Mouse (Mus musculus) G1E (cell line): ENCODE measurements around the gene Ergic3. TPM values are rescaled to one million over a fixed set of nuclear protein-coding genes. Genes with fewer than 3 reads are reported as not detected.
A peak's percentile ranks its signal among the peaks of the same experiment; 100 is the strongest.

Source experiments
- ATAC-seq: 2 replicates; pipeline ENCODE4 v1.8.0; 2016; ENCODE audit warnings: mild to moderate bottlenecking; ENCODE audit not compliant: insufficient number of reproducible peaks, poor library complexity, low FRiP score, severe bottlenecking; ENCODE audit errors: extremely low read depth
- DNase-seq: peaks from one replicate; pipeline ENCODE4 v3.0.0; 2012; ENCODE audit warnings: low spot score
- H3K27me3 ChIP-seq: 2 replicates; pipeline ENCODE4 v1.6.1; 2012; ENCODE audit warnings: mild to moderate bottlenecking, low read length, inconsistent platforms; ENCODE audit not compliant: insufficient read depth
- H3K36me3 ChIP-seq: replicated peaks from 2 replicates; pipeline ENCODE3; 2012; ENCODE audit warnings: mild to moderate bottlenecking, inconsistent platforms
- H3K4me1 ChIP-seq: 2 replicates; pipeline ENCODE4 v1.6.1; 2012; ENCODE audit warnings: low read depth, low read length, inconsistent platforms, mixed read lengths; ENCODE audit not compliant: insufficient read depth
- H3K4me3 ChIP-seq: 2 replicates; pipeline ENCODE4 v1.5.1; 2012; ENCODE audit warnings: low read depth, mild to moderate bottlenecking, inconsistent platforms, low read length, moderate library complexity, mixed read lengths
- H3K9me3 ChIP-seq: replicated peaks from 2 replicates; pipeline ENCODE4 v1.6.1; 2012; ENCODE audit warnings: inconsistent platforms
- CTCF ChIP-seq: IDR thresholded peaks from 2 replicates; pipeline ENCODE4 v1.5.1; 2012; ENCODE audit warnings: low read depth, low read length, inconsistent platforms, mixed read lengths
- GATA1 ChIP-seq: IDR thresholded peaks from 2 replicates; pipeline ENCODE4 v1.6.1; 2012; ENCODE audit warnings: borderline replicate concordance, low read length, inconsistent platforms, mixed read lengths
- GATA2 ChIP-seq: IDR thresholded peaks from 2 replicates; pipeline ENCODE4 v1.6.1; 2012; ENCODE audit warnings: low read depth, low read length, inconsistent platforms, borderline replicate concordance
- POLR2AphosphoS5 ChIP-seq: IDR thresholded peaks from 2 replicates; pipeline ENCODE4 v1.6.1; 2012; ENCODE audit warnings: low read depth, low read length, inconsistent platforms; ENCODE audit not compliant: insufficient replicate concordance
- TAL1 ChIP-seq: conservative IDR thresholded peaks from 2 replicates; pipeline ENCODE4 v1.6.1; 2012; ENCODE audit warnings: low read depth, low read length, inconsistent platforms, mixed read lengths
- polyA plus RNA-seq: library from polyadenylated mRNA; stranded (reverse); fragments of >175 nt; gene quantifications from 2 replicates; pipeline ENCODE4 v1.2.3, GENCODE M21; 2012
- total RNA-seq, 2 experiments: library from RNA; stranded (forward) in 1 of 2; stranded (reverse) in 1 of 2; fragments of 200-1000 nt in 1 of 2; fragments of >200 nt in 1 of 2; fragmentation: Nextera tagmentation in 1 of 2; gene quantifications; 2 replicates each; pipeline ENCODE4 v1.2.3; 2014 to 2017

The Ergic3 gene
- total and polyA plus RNA-seq, 3 experiments = 51.8 to 215 (median 52.9) TPM

DNA sequence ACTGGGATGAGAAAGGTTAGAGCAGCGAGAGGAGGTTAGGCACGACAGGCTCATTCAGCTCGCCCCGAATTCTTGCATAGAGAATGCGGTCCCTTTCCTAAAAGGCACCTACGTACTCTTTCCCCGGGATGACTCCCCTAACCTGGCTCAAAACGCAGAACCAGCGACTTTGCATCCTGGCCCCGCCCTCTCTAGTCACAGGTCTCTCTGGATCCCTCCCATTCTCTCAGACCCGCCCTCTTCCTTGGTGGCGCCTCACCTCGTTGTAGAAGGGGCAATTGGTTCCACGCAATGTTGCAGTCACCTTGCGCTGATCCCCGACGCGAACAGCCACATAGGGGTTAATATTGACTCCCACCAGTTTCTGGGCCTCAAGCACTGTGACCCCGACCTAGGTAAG is 40.1 kb downstream of the Ergic3 start:
- Histone ChIP-seq H3K27me3 (peaks cover 80% of the 10 kb centered on the region), H3K4me1 (peaks cover 6% of the 10 kb centered on the region; the same call in 1 of the 2 replicates), H3K9me3 (no peaks in the 10 kb centered on the region), H3K36me3 (no peaks in the 10 kb centered on the region), H3K4me3 (no peak overlapping the region)
- TF ChIP-seq TAL1 (no peak), CTCF (no peak), POLR2AphosphoS5 (no peak), GATA2 (no peak), GATA1 (no peak)
- ATAC-seq (no peak), DNase-seq (no peak)

DNA sequence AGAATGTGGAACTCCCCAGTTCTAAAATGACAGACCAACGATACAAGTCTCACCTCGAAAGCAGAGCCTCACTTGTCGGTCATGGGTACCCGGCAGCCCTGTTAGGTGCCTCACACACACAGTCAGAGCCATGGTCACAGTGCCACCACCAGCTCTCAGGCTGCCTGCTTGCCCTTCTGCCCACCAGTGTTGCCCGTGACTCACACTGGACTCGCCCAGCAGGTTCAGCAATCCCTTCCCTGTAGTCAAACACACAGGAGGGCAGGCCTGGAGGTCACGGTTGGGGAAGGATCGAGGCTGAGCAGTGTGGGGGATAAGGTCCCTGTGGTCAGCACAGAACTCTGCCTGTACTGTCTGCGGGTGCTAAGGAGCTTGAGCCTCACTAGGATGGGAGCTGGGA is 45.0 kb downstream of the Ergic3 start, which contains the start of gene Fer1l4:
TSS of gene Fer1l4 (minus strand) at position 132 of the 400 bp plus-strand sequence.
- no peaks in the 10 kb centered on the region for H3K9me3 ChIP-seq
- TF ChIP-seq TAL1 = no peak
- TF ChIP-seq CTCF = no peak
- TF ChIP-seq GATA1 = no peak
- peaks cover 3% of the 10 kb centered on the region; the same call in 1 of the 2 replicates for H3K4me1 ChIP-seq
- H3K36me3 ChIP-seq = no peaks in the 10 kb centered on the region
- H3K4me3 ChIP-seq = no peak within 1 kb of the TSS
- DNase-seq (no peak), ATAC-seq (no peak; the same call in 1 of the 2 replicates)
- H3K27me3 ChIP-seq = peaks cover 53% of the 10 kb centered on the region

DNA sequence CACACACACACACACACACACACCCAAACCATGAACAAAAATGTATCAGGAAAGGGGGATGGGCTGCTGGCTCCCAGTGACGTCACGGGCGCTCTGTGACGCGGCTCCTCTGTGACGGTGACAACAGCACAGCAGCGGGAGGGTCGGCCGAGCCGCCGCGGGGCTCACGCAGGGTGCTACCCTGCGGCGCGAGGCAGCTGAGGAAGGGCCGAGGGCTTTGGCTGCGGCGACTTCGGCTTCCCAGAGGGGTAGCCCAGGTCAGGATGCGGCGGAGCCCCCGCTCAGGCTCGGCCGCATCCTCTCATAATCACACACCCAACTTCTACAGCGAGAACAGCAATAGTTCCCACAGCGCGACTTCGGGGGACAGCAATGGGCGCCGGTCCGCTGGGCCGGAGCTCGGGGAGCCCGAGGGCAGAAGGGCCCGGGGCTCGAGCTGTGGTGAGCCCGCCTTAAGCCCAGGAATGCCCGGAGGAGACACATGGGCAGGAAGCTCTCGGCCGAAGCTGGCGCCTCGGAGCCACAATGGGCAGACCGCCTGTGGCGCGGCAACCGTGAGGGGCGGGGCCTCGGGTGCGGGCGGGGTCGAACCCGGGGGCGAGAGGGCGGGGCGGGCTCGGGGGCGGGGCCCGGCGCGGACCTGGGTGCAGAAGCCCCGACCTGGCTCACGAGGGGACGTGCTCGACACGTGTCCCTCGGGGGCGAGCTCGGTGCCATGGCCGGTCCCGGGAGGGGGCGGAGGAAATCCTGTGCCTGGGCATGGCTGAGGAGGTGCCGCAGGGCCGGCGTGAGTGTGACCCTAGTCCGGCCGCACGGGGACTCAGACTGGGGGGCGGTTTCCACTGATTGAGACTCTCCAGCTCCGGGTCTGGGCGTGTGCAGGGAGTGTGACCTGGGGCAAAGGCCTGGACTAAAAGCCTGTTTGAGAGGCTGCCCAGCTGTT is 57.5 kb downstream of the Ergic3 start, which contains the start of gene Spag4:
TSS of gene Spag4 (plus strand) at position 77 of the 943 bp plus-strand sequence.
- H3K36me3 ChIP-seq = peaks cover 31% of the 10 kb centered on the region
- peaks cover 13% of the 10 kb centered on the region for H3K4me1 ChIP-seq
- peaks cover 11% of the 10 kb centered on the region; the same call in 1 of the 2 replicates for H3K27me3 ChIP-seq
- H3K9me3 ChIP-seq = no peaks in the 10 kb centered on the region
- ATAC-seq (peak; percentile 45), DNase-seq (peak; percentile 87)
- peak within 1 kb of the TSS; percentile 80 for H3K4me3 ChIP-seq
- TF ChIP-seq TAL1 (no peak), GATA1 (no peak), POLR2AphosphoS5 (no peak), GATA2 (no peak), CTCF (no peak)

DNA sequence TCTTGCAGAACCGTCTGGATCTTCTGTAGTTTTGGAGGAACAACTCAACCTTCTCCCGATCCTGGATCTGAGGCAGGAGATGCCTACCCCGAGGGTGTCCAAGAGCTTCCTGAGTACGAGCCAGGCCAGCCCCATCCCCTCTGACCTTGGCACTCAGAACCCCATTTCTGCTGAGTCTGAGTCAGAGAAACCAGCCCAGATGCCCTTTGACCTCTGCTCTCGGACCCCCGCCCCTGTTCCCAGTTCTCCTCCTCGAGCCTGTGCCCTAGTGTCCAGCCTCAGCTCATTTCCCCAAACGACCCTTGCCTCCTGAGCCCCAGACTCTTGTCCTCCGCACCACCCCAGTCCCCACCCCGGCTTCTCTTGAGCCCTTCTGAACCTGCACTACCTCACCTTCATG is 58.3 kb downstream of the Ergic3 start:
- peak overlapping the region; percentile 80; the same call in 1 of the 2 replicates for H3K4me3 ChIP-seq
- H3K36me3 ChIP-seq = peaks cover 36% of the 10 kb centered on the region
- DNase-seq = no peak
- no peaks in the 10 kb centered on the region for H3K9me3 ChIP-seq
- peaks cover 13% of the 10 kb centered on the region for H3K4me1 ChIP-seq
- ATAC-seq = no peak
- TF ChIP-seq POLR2AphosphoS5 (no peak), GATA1 (no peak), GATA2 (no peak), TAL1 (no peak), CTCF (no peak)
- peaks cover 10% of the 10 kb centered on the region; the same call in 1 of the 2 replicates for H3K27me3 ChIP-seq

Other genes starting within 250 kb of the Ergic3 start
- not detected in 2 replicates for gene Mmp24, start 232.7 kb upstream of the Ergic3 start, total RNA-seq (2014; fragmentation: Nextera tagmentation)
- gene Mmp24, start 232.7 kb upstream of the Ergic3 start, total RNA-seq (2017) = 0.05 and 0.12 TPM in 2 replicates
- not detected in 2 replicates for gene Mmp24, start 232.7 kb upstream of the Ergic3 start, polyA plus RNA-seq
- gene BC029722, start 188.6 kb upstream of the Ergic3 start, total RNA-seq (2014; fragmentation: Nextera tagmentation) = 9.2 and 12.8 TPM in 2 replicates
- 19.0 and 20.4 TPM in 2 replicates for gene BC029722, start 188.6 kb upstream of the Ergic3 start, total RNA-seq (2017)
- gene BC029722, start 188.6 kb upstream of the Ergic3 start, polyA plus RNA-seq = 36.3 and 45.0 TPM in 2 replicates
- gene Eif6, start 181.1 kb upstream of the Ergic3 start, total RNA-seq (2014; fragmentation: Nextera tagmentation) = 261 and 324 TPM in 2 replicates
- 91.5 and 148 TPM in 2 replicates for gene Eif6, start 181.1 kb upstream of the Ergic3 start, total RNA-seq (2017)
- gene Eif6, start 181.1 kb upstream of the Ergic3 start, polyA plus RNA-seq = 251 and 369 TPM in 2 replicates
- not detected in 2 replicates for gene Fam83c, start 173.2 kb upstream of the Ergic3 start, total RNA-seq (2014; fragmentation: Nextera tagmentation)
- 0.22 TPM in 1 of 2 replicates, not detected in the other for gene Fam83c, start 173.2 kb upstream of the Ergic3 start, total RNA-seq (2017)
- gene Fam83c, start 173.2 kb upstream of the Ergic3 start, polyA plus RNA-seq = not detected in 2 replicates
- gene Uqcc1, start 77.7 kb upstream of the Ergic3 start, total RNA-seq (2014; fragmentation: Nextera tagmentation) = 27.8 and 29.9 TPM in 2 replicates
- gene Uqcc1, start 77.7 kb upstream of the Ergic3 start, total RNA-seq (2017) = 35.8 and 39.1 TPM in 2 replicates
- gene Uqcc1, start 77.7 kb upstream of the Ergic3 start, polyA plus RNA-seq = 4.2 TPM in 2 replicates
- 0.60 TPM in 1 of 2 replicates, not detected in the other for gene Gm15557, start 67.3 kb upstream of the Ergic3 start, total RNA-seq (2014; fragmentation: Nextera tagmentation)
- 0.11 TPM in 1 of 2 replicates, not detected in the other for gene Gm15557, start 67.3 kb upstream of the Ergic3 start, total RNA-seq (2017)
- gene Gm15557, start 67.3 kb upstream of the Ergic3 start, polyA plus RNA-seq = 0.05 and 0.06 TPM in 2 replicates
- 2.2 TPM in 1 of 2 replicates, not detected in the other for gene Gdf5, start 62.7 kb upstream of the Ergic3 start, total RNA-seq (2014; fragmentation: Nextera tagmentation)
- gene Gdf5, start 62.7 kb upstream of the Ergic3 start, total RNA-seq (2017) = 0.06 and 0.11 TPM in 2 replicates
- gene Gdf5, start 62.7 kb upstream of the Ergic3 start, polyA plus RNA-seq = not detected in 2 replicates
- 11.6 and 12.3 TPM in 2 replicates for gene Cep250, start 51.6 kb upstream of the Ergic3 start, total RNA-seq (2014; fragmentation: Nextera tagmentation)
- 49.2 and 54.7 TPM in 2 replicates for gene Cep250, start 51.6 kb upstream of the Ergic3 start, total RNA-seq (2017)
- gene Cep250, start 51.6 kb upstream of the Ergic3 start, polyA plus RNA-seq = 17.3 and 19.9 TPM in 2 replicates
- 2.3 and 2.4 TPM in 2 replicates for gene 6430550D23Rik, start 68 bp upstream of the Ergic3 start, total RNA-seq (2014; fragmentation: Nextera tagmentation)
- 0.71 and 1.6 TPM in 2 replicates for gene 6430550D23Rik, start 68 bp upstream of the Ergic3 start, total RNA-seq (2017)
- gene 6430550D23Rik, start 68 bp upstream of the Ergic3 start, polyA plus RNA-seq = 0.23 and 0.33 TPM in 2 replicates
- 0.53 TPM in 1 of 2 replicates, not detected in the other for gene Fer1l4, start 44.9 kb downstream of the Ergic3 start, total RNA-seq (2014; fragmentation: Nextera tagmentation)
- gene Fer1l4, start 44.9 kb downstream of the Ergic3 start, total RNA-seq (2017) = not detected in 2 replicates
- not detected in 2 replicates for gene Fer1l4, start 44.9 kb downstream of the Ergic3 start, polyA plus RNA-seq
- 1.4 and 4.9 TPM in 2 replicates for gene Spag4, start 57.1 kb downstream of the Ergic3 start, total RNA-seq (2014; fragmentation: Nextera tagmentation)
- gene Spag4, start 57.1 kb downstream of the Ergic3 start, total RNA-seq (2017) = 0.64 and 0.93 TPM in 2 replicates
- gene Spag4, start 57.1 kb downstream of the Ergic3 start, polyA plus RNA-seq = 0.82 and 1.3 TPM in 2 replicates
- gene Cpne1, start 103.9 kb downstream of the Ergic3 start, total RNA-seq (2014; fragmentation: Nextera tagmentation) = 43.2 and 63.3 TPM in 2 replicates
- gene Cpne1, start 103.9 kb downstream of the Ergic3 start, total RNA-seq (2017) = 40.1 and 42.0 TPM in 2 replicates
- gene Cpne1, start 103.9 kb downstream of the Ergic3 start, polyA plus RNA-seq = 55.9 and 73.7 TPM in 2 replicates
- 50.5 and 67.5 TPM in 2 replicates for gene Rbm12, start 103.9 kb downstream of the Ergic3 start, total RNA-seq (2014; fragmentation: Nextera tagmentation)
- 25.4 and 39.7 TPM in 2 replicates for gene Rbm12, start 103.9 kb downstream of the Ergic3 start, total RNA-seq (2017)
- 5.6 TPM in 2 replicates for gene Rbm12, start 103.9 kb downstream of the Ergic3 start, polyA plus RNA-seq
- gene Gm28036, start 119.0 kb downstream of the Ergic3 start, total RNA-seq (2014; fragmentation: Nextera tagmentation) = 17.3 and 17.6 TPM in 2 replicates
- 12.0 and 15.6 TPM in 2 replicates for gene Gm28036, start 119.0 kb downstream of the Ergic3 start, total RNA-seq (2017)
- 9.0 and 13.5 TPM in 2 replicates for gene Gm28036, start 119.0 kb downstream of the Ergic3 start, polyA plus RNA-seq
- gene Romo1, start 136.0 kb downstream of the Ergic3 start, total RNA-seq (2014; fragmentation: Nextera tagmentation) = 99.3 and 127 TPM in 2 replicates
- 38.4 and 52.4 TPM in 2 replicates for gene Romo1, start 136.0 kb downstream of the Ergic3 start, total RNA-seq (2017)
- 300 and 385 TPM in 2 replicates for gene Romo1, start 136.0 kb downstream of the Ergic3 start, polyA plus RNA-seq
- 27.9 and 33.9 TPM in 2 replicates for gene Nfs1, start 136.1 kb downstream of the Ergic3 start, total RNA-seq (2014; fragmentation: Nextera tagmentation)
- gene Nfs1, start 136.1 kb downstream of the Ergic3 start, total RNA-seq (2017) = 46.2 and 49.1 TPM in 2 replicates
- 31.4 and 36.3 TPM in 2 replicates for gene Nfs1, start 136.1 kb downstream of the Ergic3 start, polyA plus RNA-seq
- gene Rbm39, start 172.2 kb downstream of the Ergic3 start, total RNA-seq (2014; fragmentation: Nextera tagmentation) = 781 and 795 TPM in 2 replicates
- gene Rbm39, start 172.2 kb downstream of the Ergic3 start, total RNA-seq (2017) = 710 and 759 TPM in 2 replicates
- 282 and 295 TPM in 2 replicates for gene Rbm39, start 172.2 kb downstream of the Ergic3 start, polyA plus RNA-seq
- gene Phf20, start 188.4 kb downstream of the Ergic3 start, total RNA-seq (2014; fragmentation: Nextera tagmentation) = 63.5 and 63.9 TPM in 2 replicates
- gene Phf20, start 188.4 kb downstream of the Ergic3 start, total RNA-seq (2017) = 45.8 and 48.2 TPM in 2 replicates
- gene Phf20, start 188.4 kb downstream of the Ergic3 start, polyA plus RNA-seq = 29.5 and 37.8 TPM in 2 replicates